Mouse (Mus musculus): ENCODE results near the gene Mucl3. TPM values are rescaled to one million over a fixed set of nuclear protein-coding genes. Genes with fewer than 3 reads are reported as not detected.

Gene Mucl3
- polyA plus RNA-seq, 1 experiment from 2014 or later = 0.18 TPM

DNA sequence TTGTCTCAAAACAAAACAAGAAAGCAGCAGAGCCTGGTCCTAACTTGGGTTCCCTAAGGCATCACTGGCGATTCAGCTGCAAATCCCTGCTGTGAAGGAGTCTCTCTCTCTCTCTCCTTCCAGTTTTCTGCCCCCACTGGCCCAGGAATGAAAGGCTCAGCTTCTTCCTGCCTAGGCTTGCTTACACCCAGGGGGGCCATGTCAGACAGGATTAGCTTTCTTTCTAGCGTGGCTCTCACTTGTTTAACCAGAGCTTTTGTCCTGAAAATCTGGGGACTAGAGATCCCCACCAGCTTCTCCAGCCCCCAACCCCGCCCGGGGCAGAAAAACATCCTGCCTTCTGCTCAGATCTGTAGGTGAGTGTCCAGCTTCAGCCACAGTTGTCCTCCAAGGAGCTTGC, 55.1 kb downstream of the Mucl3 start:
- Histone ChIP-seq H3K4me1 (replicated peaks; ENCODE audit: control insufficient read depth, insufficient read depth, low read length) (no peaks in the 10 kb centered on the region), H3K9me3 (ENCODE audit: control insufficient read depth, low read length) (no peaks in the 10 kb centered on the region), H3K9ac (ENCODE audit: low read depth, low read length) (no peak overlapping the region), H3K27ac (ENCODE audit: low read depth, low read length) (no peak overlapping the region), H3K27me3 (replicated peaks; ENCODE audit: control insufficient read depth, insufficient read depth, low read length) (0 out of 2 replicates have a peak, but pooled peaks cover 3% of the 10 kb centered on the region), H3K4me3 (ENCODE audit: low read depth, low read length) (no peak overlapping the region), H3K36me3 (ENCODE audit: control insufficient read depth, insufficient read depth, low read length) (no peaks in the 10 kb centered on the region), H3K4me2 (no peak overlapping the region)
- 37% methylated on average over 4 of the region's 4 CpGs for WGBS
- DNase-seq (ENCODE audit: low spot score) (no peak), ATAC-seq (replicated peaks; ENCODE audit: low FRiP score) (no peak)

DNA sequence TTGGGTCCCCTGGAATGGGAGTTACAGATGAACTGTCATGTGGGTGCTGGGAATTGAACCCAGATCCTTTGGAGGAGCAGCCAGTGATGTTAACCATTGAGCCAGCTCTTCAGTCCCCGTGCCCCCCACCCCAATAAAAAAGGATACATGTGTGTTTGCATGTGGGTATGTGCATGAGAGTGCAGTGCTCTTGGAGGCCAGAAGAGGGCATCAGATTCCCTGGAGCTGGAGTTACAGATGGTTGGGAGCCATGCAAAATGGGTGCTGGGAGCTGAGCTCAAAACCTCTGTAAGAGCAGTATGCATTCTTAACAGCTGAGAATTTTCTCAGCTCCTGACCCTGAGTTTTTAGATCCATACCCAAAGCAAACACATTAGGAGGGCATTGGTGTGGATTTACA, 56.2 kb downstream of the Mucl3 start:
- ATAC-seq (replicated peaks; ENCODE audit: low FRiP score) (no peak), DNase-seq (ENCODE audit: low spot score) (no peak)
- 76% methylated on average over 1 of the region's 1 CpGs for WGBS

More for the DNA sequence above, 56.2 kb downstream of the Mucl3 start:
- Histone ChIP-seq H3K4me2 (no peak overlapping the region), H3K27me3 (replicated peaks; ENCODE audit: control insufficient read depth, insufficient read depth, low read length) (0 out of 2 replicates have a peak, but pooled peaks cover 3% of the 10 kb centered on the region), H3K36me3 (ENCODE audit: control insufficient read depth, insufficient read depth, low read length) (no peaks in the 10 kb centered on the region), H3K4me1 (replicated peaks; ENCODE audit: control insufficient read depth, insufficient read depth, low read length) (no peaks in the 10 kb centered on the region), H3K9ac (ENCODE audit: low read depth, low read length) (no peak overlapping the region), H3K9me3 (ENCODE audit: control insufficient read depth, low read length) (no peaks in the 10 kb centered on the region), H3K27ac (ENCODE audit: low read depth, low read length) (no peak overlapping the region), H3K4me3 (ENCODE audit: low read depth, low read length) (no peak overlapping the region)

Other genes with a start within 250 kb of the Mucl3 start
- 15.2 and 16.4 TPM in 2 replicates for gene H2-Q6, start 218.8 kb downstream of the Mucl3 start, polyA plus RNA-seq (2014; fragmentation: Nextera tagmentation; extraction: Ambion mirVana)
- gene H2-Q7, start 204.5 kb downstream of the Mucl3 start, polyA plus RNA-seq (2014; fragmentation: Nextera tagmentation; extraction: Ambion mirVana) = 29.9 and 30.8 TPM in 2 replicates
- 72.3 and 73.7 TPM in 2 replicates for gene H2-Q10, start 173.6 kb downstream of the Mucl3 start, polyA plus RNA-seq (2014; fragmentation: Nextera tagmentation; extraction: Ambion mirVana)
- gene Pou5f1, start 137.7 kb downstream of the Mucl3 start, polyA plus RNA-seq (2014; fragmentation: Nextera tagmentation; extraction: Ambion mirVana) = not detected in 2 replicates
- gene Tcf19, start 126.9 kb downstream of the Mucl3 start, polyA plus RNA-seq (2014; fragmentation: Nextera tagmentation; extraction: Ambion mirVana) = 37.3 and 41.2 TPM in 2 replicates
- gene Cchcr1, start 126.6 kb downstream of the Mucl3 start, polyA plus RNA-seq (2014; fragmentation: Nextera tagmentation; extraction: Ambion mirVana) = 13.4 and 14.2 TPM in 2 replicates
- 0.69 TPM in 1 of 2 replicates, not detected in the other for gene Psors1c2, start 110.5 kb downstream of the Mucl3 start, polyA plus RNA-seq (2014; fragmentation: Nextera tagmentation; extraction: Ambion mirVana)
- gene Cdsn, start 91.6 kb downstream of the Mucl3 start, polyA plus RNA-seq (2014; fragmentation: Nextera tagmentation; extraction: Ambion mirVana) = 0.17 TPM in 1 of 2 replicates, not detected in the other
- not detected in 2 replicates for gene 2300002M23Rik, start 76.2 kb downstream of the Mucl3 start, polyA plus RNA-seq (2014; fragmentation: Nextera tagmentation; extraction: Ambion mirVana)
- 0.32 TPM in 1 of 2 replicates, not detected in the other for gene Sfta2, start 42.1 kb downstream of the Mucl3 start, polyA plus RNA-seq (2014; fragmentation: Nextera tagmentation; extraction: Ambion mirVana)
- gene Gm9573, start 17.1 kb downstream of the Mucl3 start, polyA plus RNA-seq (2014; fragmentation: Nextera tagmentation; extraction: Ambion mirVana) = not detected in 2 replicates
- gene Vars2, start 23.9 kb upstream of the Mucl3 start, polyA plus RNA-seq (2014; fragmentation: Nextera tagmentation; extraction: Ambion mirVana) = 18.8 and 20.6 TPM in 2 replicates
- gene Gtf2h4, start 30.0 kb upstream of the Mucl3 start, polyA plus RNA-seq (2014; fragmentation: Nextera tagmentation; extraction: Ambion mirVana) = 55.3 and 58.6 TPM in 2 replicates
- gene Ddr1, start 60.9 kb upstream of the Mucl3 start, polyA plus RNA-seq (2014; fragmentation: Nextera tagmentation; extraction: Ambion mirVana) = 13.2 and 15.9 TPM in 2 replicates
- gene Ier3, start 178.0 kb upstream of the Mucl3 start, polyA plus RNA-seq (2014; fragmentation: Nextera tagmentation; extraction: Ambion mirVana) = 9.4 and 9.9 TPM in 2 replicates
- 59.3 and 67.8 TPM in 2 replicates for gene Flot1, start 179.5 kb upstream of the Mucl3 start, polyA plus RNA-seq (2014; fragmentation: Nextera tagmentation; extraction: Ambion mirVana)
- 843 and 854 TPM in 2 replicates for gene Tubb5, start 194.6 kb upstream of the Mucl3 start, polyA plus RNA-seq (2014; fragmentation: Nextera tagmentation; extraction: Ambion mirVana)
- gene Mdc1, start 197.8 kb upstream of the Mucl3 start, polyA plus RNA-seq (2014; fragmentation: Nextera tagmentation; extraction: Ambion mirVana) = 19.6 and 23.3 TPM in 2 replicates
- gene Nrm, start 217.6 kb upstream of the Mucl3 start, polyA plus RNA-seq (2014; fragmentation: Nextera tagmentation; extraction: Ambion mirVana) = 40.9 and 45.4 TPM in 2 replicates
- 22.0 and 23.1 TPM in 2 replicates for gene Ppp1r18, start 221.9 kb upstream of the Mucl3 start, polyA plus RNA-seq (2014; fragmentation: Nextera tagmentation; extraction: Ambion mirVana)
- gene Dhx16, start 236.1 kb upstream of the Mucl3 start, polyA plus RNA-seq (2014; fragmentation: Nextera tagmentation; extraction: Ambion mirVana) = 69.1 and 70.4 TPM in 2 replicates

All from liver, embryonic 11.5 days (tissue).